Mouse (Mus musculus) right cerebral cortex, postnatal 4 days (tissue): ENCODE data around the gene Myrf.
"Not testable (repeated sequence)": the region's sequence is repeated elsewhere in the genome, so short reads cannot be mapped to it uniquely, and the experiment has no call there.

Source experiments
- DNase-seq: peaks from one replicate; pipeline ENCODE4 v3.0.0-alpha.2; 2022

Gene Myrf

GRCm38 (mm10) chr19:10173844-10174539 is 66.6 kb downstream of the Myrf start:
- no peak for DNase-seq

DNA sequence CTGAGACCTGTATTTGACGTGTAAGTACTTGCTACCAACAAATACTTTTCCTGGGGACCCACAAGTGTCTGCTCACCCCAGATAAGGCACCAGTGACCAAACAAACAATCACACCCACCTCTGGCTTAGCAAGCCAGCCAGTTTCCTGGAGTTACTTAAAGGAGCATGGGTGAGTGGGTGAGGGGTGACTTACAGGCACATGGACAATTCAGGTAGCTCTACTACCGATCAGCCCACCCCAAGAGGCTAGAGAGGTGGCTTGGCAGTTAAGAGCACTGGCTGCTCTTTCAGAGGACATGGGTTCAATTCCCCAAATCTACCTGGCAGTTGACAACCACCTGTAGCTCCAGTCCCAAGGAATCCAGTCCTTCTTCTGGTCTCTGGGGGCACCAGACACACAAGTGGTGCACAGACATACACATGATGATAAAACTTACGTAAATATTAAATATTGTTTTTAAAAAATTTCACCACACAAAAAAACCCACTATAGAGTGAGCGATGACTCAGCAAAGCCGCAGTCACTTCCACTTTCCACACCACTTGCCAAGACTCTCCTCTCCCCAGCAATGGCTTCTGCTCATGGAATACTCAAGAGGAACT is 67.3 kb downstream of the Myrf start:
- no peak for DNase-seq

- no peak for DNase-seq
These were observed 68.7 kb downstream of the Myrf start for GRCm38 (mm10) chr19:10171846-10172245.

DNA sequence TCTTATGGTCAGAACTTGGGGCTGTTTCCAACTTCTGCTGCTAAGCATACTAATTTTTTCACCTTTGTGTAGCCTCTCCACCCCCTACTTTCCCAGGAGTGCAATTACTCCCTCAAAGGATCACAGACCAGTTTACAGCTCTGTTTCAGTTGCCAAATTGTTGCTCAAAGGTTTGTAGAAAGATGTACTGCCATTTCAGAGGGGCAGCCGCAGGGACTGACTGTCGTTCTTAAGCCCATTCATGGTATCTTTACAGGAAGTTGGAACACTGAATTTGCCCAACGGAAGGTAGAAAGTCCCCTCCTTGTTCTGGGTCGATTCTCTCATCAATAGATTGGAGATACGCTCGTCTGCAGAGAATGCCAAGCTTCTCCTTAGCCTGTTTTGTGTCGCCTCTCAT is 69.2 kb downstream of the Myrf start:
- no peak for DNase-seq

DNA sequence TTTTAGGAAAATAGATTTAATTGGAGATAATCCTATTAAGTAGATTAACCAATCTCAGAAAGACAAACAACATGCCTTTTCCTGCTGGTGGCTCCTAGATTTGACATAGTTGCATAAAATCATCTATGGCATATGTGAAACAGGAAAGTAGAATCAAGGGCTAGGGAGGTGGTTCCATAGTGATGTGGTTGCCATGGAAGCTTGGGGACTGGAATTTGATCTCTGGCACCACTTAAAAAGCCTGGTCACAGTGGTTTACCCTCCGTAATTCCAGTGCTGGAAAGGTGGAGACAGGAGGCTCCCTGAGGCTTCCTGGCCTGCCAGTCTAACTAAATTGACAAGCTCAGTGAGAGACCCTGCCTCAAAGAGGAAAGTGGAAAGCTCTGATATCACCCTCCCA is 70.1 kb downstream of the Myrf start:
- no peak for DNase-seq

DNA sequence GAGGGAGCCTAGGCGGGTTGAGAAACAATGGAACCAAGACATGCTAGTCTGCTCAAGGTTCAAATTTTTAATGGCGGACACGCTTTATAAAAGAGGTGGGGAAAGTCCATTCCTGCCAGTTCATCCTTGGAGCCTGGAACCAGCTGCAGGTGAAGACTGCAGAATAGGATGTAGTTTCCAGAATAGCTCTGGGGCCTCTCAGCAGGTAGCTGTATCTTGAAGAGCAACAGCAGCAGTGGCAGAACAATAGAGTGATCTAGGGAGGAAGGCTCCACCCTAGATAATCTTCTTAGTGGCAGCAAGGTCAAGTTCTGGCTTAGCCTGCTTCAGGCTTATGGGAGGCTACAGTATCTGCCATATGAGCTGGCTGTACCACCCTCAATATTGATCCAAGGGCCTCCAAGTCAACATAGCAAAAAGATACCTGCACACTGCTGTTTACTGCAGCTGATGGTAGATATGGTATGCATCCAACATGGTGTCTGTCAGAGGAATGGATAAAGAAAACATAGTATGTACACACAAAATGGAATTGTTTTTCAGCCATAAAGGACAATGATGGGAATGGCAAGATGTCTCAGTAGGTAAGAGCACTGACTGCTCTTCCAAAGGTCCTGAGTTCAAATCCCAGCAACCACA is 70.7 kb downstream of the Myrf start:
- DNase-seq: not testable (repeated sequence)

DNA sequence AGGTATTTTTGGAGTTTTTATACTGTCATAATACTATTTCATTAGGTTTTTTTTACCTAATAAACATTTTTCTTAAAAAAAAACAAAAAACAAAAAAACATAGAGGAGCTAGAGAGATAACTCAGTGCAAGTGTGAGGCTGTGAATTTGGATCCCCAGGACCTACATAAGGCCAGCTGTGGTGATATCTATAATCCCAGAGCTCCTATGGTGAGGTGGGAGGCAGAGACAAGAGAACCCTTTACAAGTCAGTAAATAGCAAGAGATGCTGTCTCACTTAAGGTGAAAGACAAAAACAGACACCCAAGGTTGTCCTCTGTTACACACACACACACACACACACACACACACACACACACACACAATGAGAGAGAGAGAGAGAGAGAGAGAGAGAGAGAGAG is 71.4 kb downstream of the Myrf start:
- DNase-seq: no peak

- DNase-seq: no peak
These were observed 72.1 kb downstream of the Myrf start for GRCm38 (mm10) chr19:10168441-10168840.

DNA sequence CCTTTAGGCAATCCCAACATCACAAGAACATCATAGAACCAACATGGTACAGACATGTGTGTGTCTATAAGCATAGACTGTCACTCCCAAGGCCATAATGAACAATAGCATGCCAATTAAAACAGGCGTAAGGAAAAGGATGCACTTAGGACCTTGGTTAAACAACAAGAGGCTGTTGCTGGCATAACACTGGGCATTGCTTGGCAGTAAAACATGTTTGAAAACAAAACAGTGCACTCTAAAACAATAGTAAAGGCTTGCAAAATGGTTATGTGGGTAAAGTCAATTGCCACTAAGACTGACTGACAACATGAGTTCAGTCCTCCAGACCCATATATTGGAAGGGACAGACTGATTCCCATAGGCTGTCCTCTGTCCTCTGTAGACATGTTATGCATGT is 72.6 kb downstream of the Myrf start:
- no peak for DNase-seq

DNA sequence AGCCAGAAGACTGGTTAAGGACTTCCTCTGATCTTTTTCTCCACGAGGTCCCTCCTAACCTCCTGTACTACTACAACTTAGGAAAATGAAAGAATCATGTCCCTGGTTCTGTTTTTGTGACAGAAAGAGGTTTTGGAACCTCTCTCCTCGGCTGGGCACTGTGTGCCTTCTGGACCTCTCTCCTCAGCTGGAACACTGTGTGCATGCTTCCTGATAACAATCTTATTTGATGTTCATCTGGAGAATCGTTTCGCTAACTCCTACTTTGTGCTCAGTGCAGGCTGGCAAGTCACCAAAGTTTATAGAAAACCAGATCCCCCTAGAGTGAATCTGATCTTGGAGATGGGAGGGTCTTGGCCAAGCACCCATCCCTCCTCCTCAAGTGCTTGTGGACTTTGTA is 73.4 kb downstream of the Myrf start:
- DNase-seq: no peak

- DNase-seq: not testable (repeated sequence)
These were observed 74.6 kb downstream of the Myrf start for GRCm38 (mm10) chr19:10165928-10166327.

- no peak for DNase-seq
These were observed 76.7 kb downstream of the Myrf start for GRCm38 (mm10) chr19:10163896-10164295.
